Mouse (Mus musculus) embryonic facial prominence, embryonic 14.5 days (tissue): ENCODE results near the gene St8sia1. TPM values are rescaled to one million over a fixed set of nuclear protein-coding genes. Genes with fewer than 3 reads are reported as not detected.

Source experiments
- ATAC-seq: fragments of 200-750 bp; cut with Nextera tagmentation; 2 replicates; pipeline ENCODE4 v1.8.0; 2017; ENCODE audit warnings: low read depth, moderate number of reproducible peaks, moderate TSS enrichment
- DNase-seq: peaks from one replicate; pipeline ENCODE4 v3.0.0-alpha.2; 2015; ENCODE audit warnings: low spot score
- H3K27ac ChIP-seq: fragments of 300-500 bp; sonication (generic); replicated peaks from 2 replicates; pipeline ENCODE4 v1.5.1; 2014; ENCODE audit warnings: low read depth, mild to moderate bottlenecking, low read length, moderate library complexity
- H3K27me3 ChIP-seq: fragments of 300-500 bp; sonication (generic); replicated peaks from 2 replicates; pipeline ENCODE4 v1.6.1; 2014; ENCODE audit warnings: low read length; ENCODE audit not compliant: control insufficient read depth, insufficient read depth
- H3K36me3 ChIP-seq: fragments of 300-500 bp; sonication (generic); 2 replicates; pipeline ENCODE4 v1.6.1; 2014; ENCODE audit warnings: low read length, mixed read lengths; ENCODE audit not compliant: control insufficient read depth, insufficient read depth
- H3K4me1 ChIP-seq: fragments of 300-500 bp; sonication (generic); 2 replicates; pipeline ENCODE4 v1.6.1; 2014; ENCODE audit warnings: antibody characterized with exemption, low read length; ENCODE audit not compliant: control insufficient read depth, insufficient read depth
- H3K4me2 ChIP-seq: fragments of 300-500 bp; sonication (generic); 2 replicates; pipeline ENCODE4 v1.6.1; 2014; ENCODE audit warnings: low read depth, mild to moderate bottlenecking, low read length, moderate library complexity, mixed read lengths
- H3K4me3 ChIP-seq: fragments of 300-500 bp; sonication (generic); 2 replicates; pipeline ENCODE4 v1.5.1; 2014; ENCODE audit warnings: low read depth, mild to moderate bottlenecking, low read length
- H3K9ac ChIP-seq: fragments of 300-500 bp; sonication (generic); 2 replicates; pipeline ENCODE4 v1.6.1; 2014; ENCODE audit warnings: low read depth, mild to moderate bottlenecking, low read length, moderate library complexity, mixed read lengths
- H3K9me3 ChIP-seq: fragments of 300-500 bp; sonication (generic); 2 replicates; pipeline ENCODE4 v1.6.1; 2016; ENCODE audit warnings: low read length; ENCODE audit not compliant: control insufficient read depth
- WGBS: fragments of 180-500 bp; shearing (Covaris S2); extraction: QIAGEN DNeasy Blood & Tissue Kit; methylation state at CpG from one replicate; pipeline ENCODE4 v1.1.7; 2014; 5-methylcytosine and 5-hydroxymethylcytosine counted together
- polyA plus RNA-seq: library from polyadenylated mRNA; unstranded; fragments of >200 nt; fragmentation: Nextera tagmentation; extraction: Ambion mirVana; gene quantifications from 2 replicates; pipeline ENCODE4 v1.2.1, GENCODE M21; 2014

The St8sia1 gene
- polyA plus RNA-seq, 1 experiment from 2014 or later: 1.8 TPM

GRCm38 (mm10) chr6:142890321-142890720 is 73.9 kb downstream of the St8sia1 start:
- 88% methylated on average over 6 of the region's 6 CpGs for WGBS
- Histone ChIP-seq H3K27me3 (no peaks in the 10 kb centered on the region), H3K4me2 (no peak overlapping the region), H3K9ac (no peak overlapping the region), H3K36me3 (no peaks in the 10 kb centered on the region), H3K4me1 (no peaks in the 10 kb centered on the region), H3K4me3 (no peak overlapping the region), H3K27ac (no peak overlapping the region), H3K9me3 (no peaks in the 10 kb centered on the region)
- no peak for ATAC-seq
- DNase-seq: no peak

DNA sequence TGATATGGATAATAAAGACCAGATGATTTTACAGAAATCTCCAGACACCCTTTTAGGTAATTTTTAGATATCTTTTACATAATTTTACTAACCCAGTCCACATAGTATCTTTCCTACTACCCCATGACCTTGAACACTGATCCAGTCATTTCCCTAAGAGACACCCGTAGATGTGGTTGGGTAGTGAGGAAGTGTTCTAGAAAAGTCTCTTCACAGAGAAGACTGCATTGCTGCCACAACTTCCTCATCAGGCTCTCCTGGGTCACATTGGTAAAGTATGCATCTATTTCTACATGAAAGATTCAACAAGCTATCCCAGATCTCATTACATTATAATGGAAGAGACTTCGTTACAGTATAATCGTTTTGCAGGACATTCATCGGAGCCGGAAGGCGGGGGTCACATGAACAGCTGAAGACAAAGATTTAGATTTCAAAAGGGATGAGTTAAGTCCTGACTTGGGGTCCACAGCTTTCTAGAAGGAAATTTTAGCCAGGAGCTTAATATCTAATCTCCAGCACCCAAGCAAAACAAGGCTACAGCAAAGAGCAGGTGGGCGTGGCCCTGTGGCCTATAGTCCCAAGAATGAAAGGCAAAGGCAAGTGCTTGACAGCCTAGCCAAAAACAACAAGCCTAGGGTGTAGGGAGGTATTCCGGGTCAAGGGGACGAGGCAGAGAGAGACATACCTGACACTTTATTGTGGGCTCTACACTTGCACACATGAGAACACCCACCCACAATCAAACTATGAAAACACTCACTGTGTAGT is 75.1 kb downstream of the St8sia1 start:
- Histone ChIP-seq H3K4me2 (no peak overlapping the region), H3K9me3 (no peaks in the 10 kb centered on the region), H3K27me3 (no peaks in the 10 kb centered on the region), H3K36me3 (no peaks in the 10 kb centered on the region), H3K4me3 (no peak overlapping the region), H3K4me1 (no peaks in the 10 kb centered on the region), H3K27ac (no peak overlapping the region), H3K9ac (no peak overlapping the region)
- ATAC-seq: no peak
- DNase-seq: no peak
- 87% methylated on average over 9 of the region's 9 CpGs for WGBS

GRCm38 (mm10) chr6:142888346-142888745 is 75.9 kb downstream of the St8sia1 start:
- WGBS: 74% methylated on average over 6 of the region's 6 CpGs
- Histone ChIP-seq H3K27me3 (no peaks in the 10 kb centered on the region), H3K36me3 (no peaks in the 10 kb centered on the region), H3K9ac (no peak overlapping the region), H3K4me1 (no peaks in the 10 kb centered on the region), H3K4me2 (no peak overlapping the region), H3K9me3 (no peaks in the 10 kb centered on the region), H3K4me3 (no peak overlapping the region), H3K27ac (no peak overlapping the region)
- DNase-seq (no peak), ATAC-seq (no peak)

GRCm38 (mm10) chr6:142887375-142887774 is 76.9 kb downstream of the St8sia1 start:
- H3K9ac ChIP-seq: no peak overlapping the region
- WGBS: 75% methylated on average over 1 of the region's 1 CpGs
- DNase-seq: no peak

GRCm38 (mm10) chr6:142885364-142886154 is 78.7 kb downstream of the St8sia1 start:
- Histone ChIP-seq H3K4me2 (no peak overlapping the region), H3K27ac (no peak overlapping the region), H3K4me1 (no peaks in the 10 kb centered on the region), H3K9me3 (no peaks in the 10 kb centered on the region), H3K36me3 (no peaks in the 10 kb centered on the region), H3K9ac (no peak overlapping the region), H3K27me3 (no peaks in the 10 kb centered on the region), H3K4me3 (no peak overlapping the region)
- DNase-seq (no peak), ATAC-seq (no peak)
- WGBS: 73% methylated on average over 11 of the region's 11 CpGs

More at GRCm38 (mm10) chr6:142887375-142887774, 76.9 kb downstream of the St8sia1 start:
- Histone ChIP-seq H3K27ac (no peak overlapping the region), H3K4me3 (no peak overlapping the region), H3K4me1 (no peaks in the 10 kb centered on the region), H3K9me3 (no peaks in the 10 kb centered on the region), H3K36me3 (no peaks in the 10 kb centered on the region), H3K4me2 (no peak overlapping the region), H3K27me3 (no peaks in the 10 kb centered on the region)
- no peak for ATAC-seq

DNA sequence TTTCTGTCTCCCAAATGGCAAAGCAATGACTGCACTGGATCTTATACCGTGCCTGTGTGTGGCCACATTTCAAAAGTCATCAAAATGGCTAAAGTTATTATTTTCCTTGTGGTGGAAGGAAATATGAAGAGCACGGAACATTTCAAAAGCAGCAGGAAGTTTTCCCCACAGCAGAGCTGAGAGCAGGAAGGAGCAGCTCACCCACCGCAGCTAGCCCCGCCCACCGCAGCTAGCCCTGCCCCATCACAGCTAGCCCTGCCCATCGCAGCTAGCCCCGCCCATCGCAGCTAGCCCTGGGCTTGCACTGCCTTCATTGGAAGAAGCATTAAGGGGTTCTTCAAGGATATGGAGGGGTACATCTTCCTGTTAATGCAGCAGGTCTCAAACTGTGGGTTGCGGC is 80.1 kb downstream of the St8sia1 start:
- Histone ChIP-seq H3K27ac (no peak overlapping the region), H3K4me1 (no peaks in the 10 kb centered on the region; the same call in 1 of the 2 replicates), H3K27me3 (no peaks in the 10 kb centered on the region), H3K9ac (no peak overlapping the region), H3K4me2 (no peak overlapping the region), H3K9me3 (no peaks in the 10 kb centered on the region), H3K4me3 (no peak overlapping the region), H3K36me3 (no peaks in the 10 kb centered on the region)
- WGBS: 56% methylated on average over 9 of the region's 9 CpGs
- ATAC-seq (no peak), DNase-seq (no peak)

- Histone ChIP-seq H3K36me3 (no peaks in the 10 kb centered on the region), H3K9me3 (no peaks in the 10 kb centered on the region), H3K27ac (no peak overlapping the region), H3K4me1 (peaks cover 17% of the 10 kb centered on the region), H3K9ac (no peak overlapping the region), H3K4me3 (no peak overlapping the region), H3K27me3 (no peaks in the 10 kb centered on the region), H3K4me2 (no peak overlapping the region)
- 89% methylated on average over 8 of the region's 8 CpGs for WGBS
- DNase-seq (no peak), ATAC-seq (no peak)
Observed at GRCm38 (mm10) chr6:142880849-142881470, 83.3 kb downstream of the St8sia1 start.

DNA sequence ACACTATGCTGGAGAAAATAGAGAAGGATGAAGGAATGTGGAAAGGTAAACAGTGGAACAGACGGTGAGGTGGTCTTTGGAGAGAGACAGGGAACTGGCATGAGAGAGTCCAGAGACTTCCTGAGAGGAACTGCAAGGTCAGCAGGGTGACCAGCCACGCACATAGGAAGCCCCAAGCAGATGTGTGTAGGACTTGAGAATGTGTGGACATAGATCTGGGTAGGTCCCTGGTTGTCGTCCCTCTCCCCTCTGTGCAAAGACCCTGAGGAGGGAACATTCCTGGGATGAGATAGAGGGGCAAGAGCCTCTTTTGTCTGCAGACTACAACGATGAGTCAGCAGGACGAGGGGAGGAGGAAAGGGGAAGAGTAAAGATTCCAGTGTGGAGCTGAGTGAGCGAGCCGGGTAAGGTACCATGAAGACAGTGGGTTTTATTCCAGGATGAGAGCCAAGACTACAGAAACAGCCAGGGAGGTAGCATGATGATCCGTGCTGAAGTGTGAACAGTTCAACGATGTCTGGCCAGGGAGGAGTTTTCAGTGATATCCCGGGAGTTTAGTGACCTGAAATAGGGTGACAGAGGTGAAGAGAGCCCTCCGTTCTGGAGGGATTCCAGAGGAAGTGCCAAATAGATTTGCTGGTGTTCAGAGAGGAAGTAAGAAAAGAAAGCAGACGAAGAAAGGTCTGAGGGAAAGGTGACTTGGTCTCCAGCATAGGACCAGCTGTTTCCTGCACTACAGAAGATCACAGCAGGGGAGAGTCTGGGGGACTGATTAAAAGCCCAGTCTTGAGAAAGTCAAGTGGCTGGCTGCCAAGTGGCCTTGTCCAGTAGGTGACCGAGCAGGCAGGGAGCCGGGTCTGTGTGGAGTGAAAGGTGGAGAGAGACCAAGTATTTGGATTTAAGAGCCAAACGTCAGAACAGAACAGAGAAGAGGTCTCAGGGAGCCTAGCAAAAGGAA is 85.2 kb downstream of the St8sia1 start:
- Histone ChIP-seq H3K27me3 (no peaks in the 10 kb centered on the region), H3K36me3 (no peaks in the 10 kb centered on the region), H3K27ac (no peak overlapping the region), H3K4me3 (no peak overlapping the region), H3K4me2 (0 out of 2 replicates have a peak overlapping the region, but pooled peaks have one; percentile 1), H3K9ac (no peak overlapping the region), H3K4me1 (peaks cover 17% of the 10 kb centered on the region), H3K9me3 (no peaks in the 10 kb centered on the region)
- DNase-seq: peak; percentile 55
- 31% methylated on average over 15 of the region's 15 CpGs for WGBS
- no peak for ATAC-seq
